8 mouse cellular contexts compared by ENCODE assay signal in the genomic region with DNA sequence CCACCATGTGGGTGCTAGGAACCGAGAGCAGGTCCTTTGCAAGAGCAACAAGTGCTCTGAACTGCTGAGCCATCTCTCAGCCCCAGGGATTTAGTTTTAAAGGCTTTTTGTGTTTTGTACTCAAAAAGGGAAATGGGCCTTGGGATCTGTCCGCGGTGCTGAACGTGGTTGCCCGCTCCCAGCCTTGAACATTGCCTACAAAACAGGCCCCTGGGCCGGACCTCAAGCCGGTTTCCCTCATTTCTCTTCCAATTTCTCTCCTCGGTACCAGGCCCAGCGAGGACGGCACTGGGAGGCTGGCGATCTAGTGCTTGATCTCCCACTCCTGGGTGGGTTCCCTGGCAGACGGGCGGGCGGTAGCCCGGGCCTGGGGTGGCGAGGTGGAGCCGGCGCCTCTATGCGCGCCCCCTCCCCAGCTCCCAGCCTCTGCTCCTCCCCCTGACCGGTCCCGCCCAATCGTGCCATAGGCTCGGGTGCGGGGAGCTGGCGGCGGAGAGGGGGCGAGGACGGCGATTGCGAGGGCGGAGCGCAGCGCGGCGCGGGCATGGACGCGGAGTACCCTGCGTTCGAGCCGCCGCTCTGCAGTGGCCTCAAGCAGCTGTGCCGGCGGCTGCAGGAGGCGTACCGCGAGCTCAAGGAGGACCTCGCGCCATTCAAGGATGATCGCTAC. TPM values are rescaled to one million over a fixed set of nuclear protein-coding genes. Genes with fewer than 3 reads are reported as not detected.
DNase-seq lines count a peak whose midpoint lies in the region; ATAC-seq and TF ChIP-seq lines count a peak whose summit lies in the region.
"Not testable (repeated sequence)": the region's sequence is repeated elsewhere in the genome, so short reads cannot be mapped to it uniquely, and the experiment has no call there.

Gene Tmem181a, plus strand, starts transcription at position 461 of the 670 bp plus-strand sequence.

- not testable (repeated sequence) for H3K36me3 ChIP-seq in ES-Bruce4 (ENCODE audit: control insufficient read depth, insufficient read depth, low read length, poor library complexity, severe bottlenecking); forebrain, embryonic 14.5 days (ENCODE audit: control insufficient read depth, insufficient read depth, low read length); kidney, embryonic 15.5 days; macrophage (ENCODE audit: inconsistent target)

- H3K27me3 ChIP-seq in ES-Bruce4 (ENCODE audit: control insufficient read depth, insufficient read depth, low read length, poor library complexity, severe bottlenecking); cerebellum, adult 2 months (ENCODE audit: control insufficient read depth, insufficient read depth, low read length); forebrain, embryonic 14.5 days (replicated peaks; ENCODE audit: control insufficient read depth, insufficient read depth, low read length); kidney, embryonic 15.5 days: not testable (repeated sequence)

- intact Hi-C loops in left cerebral cortex, postnatal 25 days (cut with DNase I) = not testable (repeated sequence)

- not testable (repeated sequence) for TF ChIP-seq EP300 in ES-Bruce4 (IDR thresholded peaks at IDR 0.05; ENCODE audit: insufficient read depth, low read depth, low read length)

- H3K4me3 ChIP-seq in ES-Bruce4 (ENCODE audit: low read depth, low read length) = peak within 1 kb of the TSS; percentile 42
- H3K4me3 ChIP-seq in cerebellum, adult 2 months (replicated peaks; ENCODE audit: insufficient read depth, low read depth, low read length) = peak within 1 kb of the TSS; percentile 44
- H3K4me3 ChIP-seq in forebrain, embryonic 14.5 days (ENCODE audit: low read depth, low read length) = peak within 1 kb of the TSS; percentile 20
- peak within 1 kb of the TSS; percentile 20; the same call in 1 of the 2 replicates for H3K4me3 ChIP-seq in kidney, embryonic 15.5 days (replicated peaks)
- not testable (repeated sequence) for H3K4me3 ChIP-seq in macrophage (ENCODE audit: inconsistent target)
- peak within 1 kb of the TSS; percentile 56 for H3K4me3 ChIP-seq in olfactory bulb, adult 2 months (ENCODE audit: insufficient read depth, low read depth, low read length)

- H3K27ac ChIP-seq in ES-Bruce4 (ENCODE audit: insufficient read depth, low read length); forebrain, embryonic 14.5 days (ENCODE audit: low read depth, low read length); kidney, embryonic 15.5 days; macrophage; olfactory bulb, adult 2 months (ENCODE audit: insufficient read depth, low read depth, low read length): not testable (repeated sequence)
- 0 out of 2 replicates have a peak within 1 kb of the TSS, but pooled peaks have one; percentile 81 for H3K27ac ChIP-seq in cerebellum, adult 2 months (ENCODE audit: insufficient read depth, low read length)

- not testable (repeated sequence) for H3K9me3 ChIP-seq in ES-Bruce4 (replicated peaks; ENCODE audit: control insufficient read depth, insufficient read depth, low read length, poor library complexity, severe bottlenecking); forebrain, embryonic 14.5 days (replicated peaks; ENCODE audit: control insufficient read depth, low read length); kidney, embryonic 15.5 days (replicated peaks)

- 4% methylated on average over 10 of the region's 51 CpGs for WGBS in cerebellum, adult 2 months
- WGBS in forebrain, embryonic 14.5 days = 0% methylated on average over 14 of the region's 51 CpGs
- 3% methylated on average over 12 of the region's 51 CpGs for WGBS in kidney, embryonic 15.5 days
- no CpG with 5 or more reads among the region's 51 CpGs for WGBS in macrophage (ENCODE audit: missing documents)
- WGBS in olfactory bulb, adult 2 months = 0% methylated on average over 9 of the region's 51 CpGs

- not testable (repeated sequence) for TF ChIP-seq POLR2A in ES-Bruce4 (IDR thresholded peaks at IDR 0.05; ENCODE audit: insufficient read depth, low read length); cerebellum, adult 2 months (IDR thresholded peaks at IDR 0.05; ENCODE audit: borderline replicate concordance, insufficient read depth, low read length); olfactory bulb, adult 2 months (IDR thresholded peaks at IDR 0.05; ENCODE audit: insufficient read depth, low read depth, low read length)

- peak; percentile 87 for ATAC-seq in forebrain, embryonic 14.5 days
- ATAC-seq in kidney, embryonic 15.5 days (replicated peaks; ENCODE audit: low FRiP score) = peak; percentile 70

- not testable (repeated sequence) for TF ChIP-seq CTCF in ES-Bruce4 (IDR thresholded peaks at IDR 0.05; ENCODE audit: low read depth, low read length); cerebellum, adult 2 months (IDR thresholded peaks at IDR 0.05; ENCODE audit: borderline replicate concordance, insufficient read depth, low read depth, low read length); olfactory bulb, adult 2 months (IDR thresholded peaks at IDR 0.05; ENCODE audit: insufficient read depth, low read depth, low read length)

- DNase-seq in cerebellum, adult 2 months = peak in 1 of 2 experiments; percentile 41
- not testable (repeated sequence) for DNase-seq in forebrain, embryonic 14.5 days (ENCODE audit: low spot score); heart, postnatal 4 days; left cerebral cortex, postnatal 25 days (ENCODE audit: low spot score in 2 of 2)

- not testable (repeated sequence) for H3K79me2 ChIP-seq in macrophage (ENCODE audit: inconsistent target)

- H3K4me1 ChIP-seq in ES-Bruce4 (ENCODE audit: control insufficient read depth, insufficient read depth, low read length); cerebellum, adult 2 months (ENCODE audit: control insufficient read depth, insufficient read depth, low read length); forebrain, embryonic 14.5 days (ENCODE audit: control insufficient read depth, insufficient read depth, low read length); kidney, embryonic 15.5 days; olfactory bulb, adult 2 months (ENCODE audit: control insufficient read depth, insufficient read depth, low read length): not testable (repeated sequence)

- peak within 1 kb of the TSS; percentile 38 for H3K4me2 ChIP-seq in forebrain, embryonic 14.5 days (ENCODE audit: low read length)
- H3K4me2 ChIP-seq in kidney, embryonic 15.5 days = peak within 1 kb of the TSS; percentile 50

- not testable (repeated sequence) for H3K9ac ChIP-seq in ES-Bruce4 (ENCODE audit: low read depth, poor library complexity, severe bottlenecking); forebrain, embryonic 14.5 days (ENCODE audit: low read length); kidney, embryonic 15.5 days

RNA-seq across cellular contexts. Expression of gene Tmem181a, which starts in this region (rescaled TPM):
- polyA plus RNA-seq in ES-Bruce4 (2011; ENCODE audit: insufficient read depth, insufficient read length, low read depth, missing spikeins) (21.6 and 23.9 TPM in 2 replicates), macrophage (2018) (12.7 to 21.3 TPM (median 19.3 TPM) in 3 replicates)
- polyA plus RNA-seq in cerebellum, adult 2 months (2012; rRNA removed) = 83.8 and 86.6 TPM in 2 replicates
- 24.5 and 35.5 TPM in 2 replicates for polyA plus RNA-seq in forebrain, embryonic 14.5 days (2014; fragmentation: Nextera tagmentation; extraction: Ambion mirVana)
- total RNA-seq in heart, postnatal 4 days (2021) = 10 to 100 TPM; 12.6 to 13.0 TPM
- polyA plus RNA-seq in kidney, embryonic 15.5 days (2015; fragmentation: Nextera tagmentation; extraction: Ambion mirVana) = 12.9 and 14.4 TPM in 2 replicates
- 10 to 100 TPM; 70.0 to 71.7 TPM for total RNA-seq in left cerebral cortex, postnatal 25 days (2021)
- total RNA-seq in macrophage (2018; cell fraction: chromatin; rRNA removed) = 10 to 100 TPM; 12.2 to 51.4 (median 29.8) TPM
- 10 to 100 TPM in 25 of 26 experiments, 1 to 10 TPM in 1; 9.9 to 25.5 (median 15.9) TPM for total RNA-seq in macrophage (2018; cell fraction: cytosol; rRNA removed)
- 10 to 100 TPM; 16.5 to 56.4 (median 31.3) TPM for total RNA-seq in macrophage (2018; cell fraction: nucleus; rRNA removed)
- polyA plus RNA-seq in olfactory bulb, adult 2 months (2012; ENCODE audit: insufficient read depth, insufficient read length, low replicate concordance, missing spikeins) = 212 TPM in 1 of 2 replicates, not detected in the other

Comparison
In these comparisons a context has a peak if more than half of its experiments do, and no peak if none do; other contexts are left out.
1. RNA of gene Tmem181a (total RNA-seq): 70.0 to 71.7 TPM in left cerebral cortex, postnatal 25 days; 12.6 to 13.0 TPM in heart, postnatal 4 days; every median in the first group is over 4 times any median in the second.